Mouse (Mus musculus): Measurements from ENCODE around the gene Hadha. TPM values are rescaled to one million over a fixed set of nuclear protein-coding genes. Genes with fewer than 3 reads are reported as not detected.

Hadha gene
- total RNA-seq, 2 experiments from 2014 or later: 61.0 to 71.5 TPM

- intact Hi-C loops (cut with DNase I): no loop called here
- DNase-seq (ENCODE audit: low spot score in 2 of 2): no peak
These were observed 60.6 kb downstream of the Hadha start for GRCm38 (mm10) chr5:30094399-30094798.

DNA sequence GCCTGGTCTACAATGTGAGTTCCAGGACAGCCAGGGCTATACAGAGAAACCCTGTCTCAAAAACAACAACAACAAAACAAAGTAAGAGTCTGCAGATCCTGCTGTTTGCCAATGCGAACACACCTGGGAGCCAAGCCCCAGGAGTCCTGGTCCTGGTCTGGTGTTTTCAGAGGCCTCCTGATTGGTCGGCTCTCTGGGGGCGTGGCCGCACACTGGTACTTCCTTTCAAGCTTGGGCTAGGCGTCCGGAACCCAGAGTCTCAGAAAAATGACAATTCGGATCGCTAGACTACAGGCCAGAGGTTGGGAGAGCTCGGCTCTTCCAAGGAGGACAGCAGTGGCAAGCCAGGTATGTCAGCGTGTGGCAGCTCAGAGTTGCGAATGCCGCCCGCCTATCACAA is 62.3 kb downstream of the Hadha start:
- intact Hi-C loops (cut with DNase I): no loop called here
- no peak for DNase-seq (ENCODE audit: low spot score in 2 of 2)

GRCm38 (mm10) chr5:30072825-30073821 is 81.8 kb downstream of the Hadha start, which contains the start of gene Tyms:
TSS of gene Tyms (minus strand) at chr5:30073617.
- DNase-seq (ENCODE audit: low spot score in 2 of 2): peak; percentile 65 to 72
- intact Hi-C loops (cut with DNase I): no loop called here

DNA sequence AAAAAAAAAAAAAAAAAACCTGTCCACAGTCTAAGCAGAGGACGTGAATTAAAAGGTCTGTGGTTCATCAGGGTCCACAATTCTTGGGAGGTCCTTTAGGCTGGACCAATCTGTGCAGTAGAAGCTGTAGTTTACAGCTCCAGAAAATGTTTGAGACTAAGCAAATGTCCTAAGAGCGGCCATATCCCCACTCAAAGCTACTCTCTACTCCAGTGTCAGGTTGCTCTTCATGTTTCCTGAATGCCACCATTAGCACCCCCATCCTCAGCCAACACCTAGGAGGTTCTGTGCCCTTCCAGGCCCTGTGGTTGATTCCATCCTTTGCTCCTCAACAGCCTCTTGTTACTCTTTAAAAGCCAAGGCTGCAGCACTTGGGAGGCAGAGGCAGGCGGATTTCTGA is 82.6 kb downstream of the Hadha start:
- DNase-seq (ENCODE audit: low spot score in 2 of 2): no peak
- intact Hi-C loops (cut with DNase I): no loop called here

DNA sequence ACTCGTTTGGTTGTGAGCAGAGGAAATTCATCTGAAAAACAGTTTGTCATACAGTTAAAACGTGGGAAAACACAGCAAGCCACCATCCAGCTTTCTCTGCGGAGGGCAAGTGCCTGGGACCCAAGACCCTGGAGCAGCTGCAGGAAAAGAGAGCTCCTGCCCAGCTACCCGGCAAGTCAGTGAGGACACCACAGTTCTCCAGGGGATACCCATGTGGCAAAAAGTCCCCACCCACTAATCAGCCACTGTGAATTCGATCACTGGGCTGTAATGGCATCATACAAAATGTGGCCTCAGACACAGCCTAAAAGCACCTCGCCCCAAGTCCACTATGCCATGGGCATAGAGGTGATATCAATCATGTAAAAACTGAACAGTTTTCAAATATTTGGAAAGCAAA is 83.3 kb downstream of the Hadha start:
- DNase-seq (ENCODE audit: low spot score in 2 of 2): no peak
- intact Hi-C loops (cut with DNase I): no loop called here

Small RNAs within 50 kb of the gene (microRNA-seq; reads per million reads assigned to microRNA genes)
- gene Mir1960: 0 to 0.74 reads per million in 2 experiments

Other genes starting within 250 kb of the Hadha start
- not detected for gene Il6, start 142.0 kb downstream of the Hadha start, total RNA-seq (2021)
- 1 to 10 TPM; 3.5 to 5.3 TPM for gene Tyms, start 81.5 kb downstream of the Hadha start, total RNA-seq (2021)
- 10 to 100 TPM; 10.1 to 13.1 TPM for gene Garem2, start 50.0 kb downstream of the Hadha start, total RNA-seq (2021)
- gene 3110082J24Rik, start 49.1 kb downstream of the Hadha start, total RNA-seq (2021): 1 to 10 TPM; 2.0 TPM
- gene Hadhb, start 86 bp upstream of the Hadha start, total RNA-seq (2021): 10 to 100 TPM; 86.9 to 91.2 TPM
- gene Adgrf3, start 50.6 kb upstream of the Hadha start, total RNA-seq (2021): not detected
- gene Selenoi, start 77.4 kb upstream of the Hadha start, total RNA-seq (2021): 10 to 100 TPM; 50.4 to 51.4 TPM
- gene Drc1, start 126.2 kb upstream of the Hadha start, total RNA-seq (2021): 10 to 100 TPM; 16.3 to 17.6 TPM

Measured in left cerebral cortex, postnatal 25 days (tissue).